Mouse (Mus musculus): ENCODE data around the gene Hoxd8.

GRCm38 (mm10) chr2:74684106-74684505 lies 20.3 kb upstream of the Hoxd8 start:
- TF ChIP-seq CTCF (IDR thresholded peaks at IDR 0.05; ENCODE audit: low read depth, low read length) (no peak), POLR2A (IDR thresholded peaks at IDR 0.05; ENCODE audit: extremely low read depth, insufficient read depth, low read length) (no peak)

Measured in liver, adult 2 months (tissue).